In genomic region chr10:64049946-64050345, GRCm38 (mm10) we compare ENCODE assay signal across 22 mouse cellular contexts.
"Had no signal": no experiment of that assay in that cellular context is flagged by ENCODE, and none has a peak within 500 bp of the region (broad histone marks: within the 10 kb centered on the region; RNA-seq: fewer than 3 reads in every experiment).

No protein-coding gene starts in this region.

- H3K27ac ChIP-seq: limb, embryonic 10.5 days; limb, embryonic 13.5 days; liver, embryonic 12.5 days; liver, embryonic 15.5 days; lung, embryonic 15.5 days; midbrain, embryonic 10.5 days; midbrain, embryonic 13.5 days; neural tube, embryonic 12.5 days; neural tube, embryonic 15.5 days; stomach, embryonic 15.5 days had no signal

- H3K36me3 ChIP-seq: limb, embryonic 10.5 days; limb, embryonic 13.5 days; liver, embryonic 12.5 days; liver, embryonic 15.5 days; lung, embryonic 15.5 days; midbrain, embryonic 10.5 days; midbrain, embryonic 13.5 days; neural tube, embryonic 12.5 days; neural tube, embryonic 15.5 days; stomach, embryonic 15.5 days had no signal

- H3K4me3 ChIP-seq: limb, embryonic 10.5 days; limb, embryonic 13.5 days; liver, embryonic 12.5 days; liver, embryonic 15.5 days; lung, embryonic 15.5 days; megakaryocyte, embryonic 14.5 days; midbrain, embryonic 10.5 days; midbrain, embryonic 13.5 days; neural tube, embryonic 12.5 days; neural tube, embryonic 15.5 days; stomach, embryonic 15.5 days had no signal

- H3K9ac ChIP-seq: limb, embryonic 13.5 days; liver, embryonic 12.5 days; liver, embryonic 15.5 days; lung, embryonic 15.5 days; midbrain, embryonic 13.5 days; neural tube, embryonic 12.5 days; neural tube, embryonic 15.5 days; stomach, embryonic 15.5 days had no signal

- H3K4me1 ChIP-seq: limb, embryonic 10.5 days; liver, embryonic 12.5 days; liver, embryonic 15.5 days; lung, embryonic 15.5 days; megakaryocyte, embryonic 14.5 days; midbrain, embryonic 10.5 days; midbrain, embryonic 13.5 days; neural tube, embryonic 12.5 days; stomach, embryonic 15.5 days had no signal

- H3K4me2 ChIP-seq: limb, embryonic 13.5 days; liver, embryonic 12.5 days; liver, embryonic 15.5 days; lung, embryonic 15.5 days; midbrain, embryonic 13.5 days; neural tube, embryonic 12.5 days; neural tube, embryonic 15.5 days; stomach, embryonic 15.5 days had no signal

- H3K9me3 ChIP-seq: limb, embryonic 10.5 days; limb, embryonic 13.5 days; liver, embryonic 12.5 days; liver, embryonic 15.5 days; lung, embryonic 15.5 days; midbrain, embryonic 10.5 days; midbrain, embryonic 13.5 days; neural tube, embryonic 12.5 days; neural tube, embryonic 15.5 days; stomach, embryonic 15.5 days had no signal

- ATAC-seq: intestine, embryonic 16.5 days; liver, embryonic 12.5 days; midbrain, embryonic 13.5 days had no signal

- DNase-seq: kidney, adult 18-20 months; kidney, adult 9 months; kidney, postnatal 25 days; liver; lung, adult 18-20 months; lung, postnatal 10 days; right cerebral cortex, adult 18-20 months; right cerebral cortex, postnatal 14 days; right cerebral cortex, postnatal 4 days; thymus, postnatal 25 days had no signal

- H3K27me3 ChIP-seq: limb, embryonic 13.5 days; liver, embryonic 12.5 days; liver, embryonic 15.5 days; lung, embryonic 15.5 days; megakaryocyte, embryonic 14.5 days; midbrain, embryonic 13.5 days; neural tube, embryonic 12.5 days; neural tube, embryonic 15.5 days; stomach, embryonic 15.5 days had no signal
